Mouse (Mus musculus): ENCODE measurements at regions not wholly inside any gene's neighbourhood (a gene's known extent, or its start where the extent isn't known, plus 50 kb on each side); places are given as distances from the start of the nearest gene placed in this dataset.

- H3K4me1 ChIP-seq (ENCODE audit: control insufficient read depth, insufficient read depth, low read length): no peaks in the 10 kb centered on the region; the same call in 1 of the 2 replicates
- DNase-seq (ENCODE audit: low spot score) (no peak), ATAC-seq (ENCODE audit: insufficient read depth, low FRiP score, low TSS enrichment) (no peak)
- no peaks in the 10 kb centered on the region for H3K36me3 ChIP-seq (ENCODE audit: control insufficient read depth, insufficient read depth, low read length)
- no peak overlapping the region for H3K4me2 ChIP-seq (ENCODE audit: low read depth)
- no peaks in the 10 kb centered on the region for H3K27me3 ChIP-seq (ENCODE audit: control insufficient read depth, insufficient read depth, low read length)
- H3K4me3 ChIP-seq (ENCODE audit: low read depth, low read length): no peak overlapping the region
- no peak overlapping the region for H3K27ac ChIP-seq (ENCODE audit: low read depth, low read length)
- 76% methylated on average over 5 of the region's 5 CpGs for WGBS
- no peak overlapping the region for H3K9ac ChIP-seq (ENCODE audit: low read length)
- no peaks in the 10 kb centered on the region for H3K9me3 ChIP-seq (ENCODE audit: control insufficient read depth, low read length)
Observed at GRCm38 (mm10) chr11:32136066-32136465, 64.0 kb downstream of the Il9r start.

DNA sequence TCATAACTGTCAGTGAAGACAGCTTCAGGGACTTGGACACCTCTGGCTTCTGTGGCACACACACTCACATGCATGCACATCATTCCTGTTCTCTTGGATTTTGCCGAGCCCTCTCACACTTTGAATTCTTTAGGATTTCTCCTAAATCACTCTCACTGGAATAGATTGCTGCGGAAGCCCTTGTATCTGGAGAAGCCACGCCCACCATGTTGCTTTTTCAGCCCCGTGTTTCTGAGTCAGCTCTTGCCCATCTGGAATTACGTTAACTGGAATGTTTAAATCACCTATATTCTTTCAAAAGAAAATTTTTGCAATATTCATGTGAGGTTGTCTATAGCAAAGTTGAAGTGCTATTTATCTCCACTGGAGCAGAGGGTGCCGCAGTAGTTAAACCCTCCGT is 66.1 kb downstream of the Il9r start:
- ATAC-seq (ENCODE audit: insufficient read depth, low FRiP score, low TSS enrichment) (no peak), DNase-seq (ENCODE audit: low spot score) (no peak)
- Histone ChIP-seq H3K36me3 (ENCODE audit: control insufficient read depth, insufficient read depth, low read length) (no peaks in the 10 kb centered on the region), H3K4me1 (ENCODE audit: control insufficient read depth, insufficient read depth, low read length) (no peaks in the 10 kb centered on the region; the same call in 1 of the 2 replicates), H3K9me3 (ENCODE audit: control insufficient read depth, low read length) (no peaks in the 10 kb centered on the region), H3K27me3 (ENCODE audit: control insufficient read depth, insufficient read depth, low read length) (no peaks in the 10 kb centered on the region), H3K9ac (ENCODE audit: low read length) (no peak overlapping the region), H3K27ac (ENCODE audit: low read depth, low read length) (no peak overlapping the region), H3K4me3 (ENCODE audit: low read depth, low read length) (no peak overlapping the region), H3K4me2 (ENCODE audit: low read depth) (no peak overlapping the region)
- 83% methylated on average over 7 of the region's 7 CpGs for WGBS

- 78% methylated on average over 3 of the region's 3 CpGs for WGBS
- no peaks in the 10 kb centered on the region for H3K9me3 ChIP-seq (ENCODE audit: control insufficient read depth, low read length)
- DNase-seq (ENCODE audit: low spot score): no peak
- H3K27ac ChIP-seq (ENCODE audit: low read depth, low read length): no peak overlapping the region
- no peaks in the 10 kb centered on the region for H3K4me1 ChIP-seq (ENCODE audit: control insufficient read depth, insufficient read depth, low read length)
- H3K36me3 ChIP-seq (ENCODE audit: control insufficient read depth, insufficient read depth, low read length): no peaks in the 10 kb centered on the region
- no peak for ATAC-seq (ENCODE audit: insufficient read depth, low FRiP score, low TSS enrichment)
- H3K9ac ChIP-seq (ENCODE audit: low read length): no peak overlapping the region
- no peak overlapping the region for H3K4me2 ChIP-seq (ENCODE audit: low read depth)
- no peak overlapping the region for H3K4me3 ChIP-seq (ENCODE audit: low read depth, low read length)
- no peaks in the 10 kb centered on the region for H3K27me3 ChIP-seq (ENCODE audit: control insufficient read depth, insufficient read depth, low read length)
Observed at GRCm38 (mm10) chr11:32132008-32132615, 68.0 kb downstream of the Il9r start.

- H3K27me3 ChIP-seq (ENCODE audit: control insufficient read depth, insufficient read depth, low read length): no peaks in the 10 kb centered on the region
- no peak overlapping the region for H3K9ac ChIP-seq (ENCODE audit: low read length)
- no peaks in the 10 kb centered on the region for H3K36me3 ChIP-seq (ENCODE audit: control insufficient read depth, insufficient read depth, low read length)
- no peak overlapping the region for H3K27ac ChIP-seq (ENCODE audit: low read depth, low read length)
- H3K9me3 ChIP-seq (ENCODE audit: control insufficient read depth, low read length): no peaks in the 10 kb centered on the region
- ATAC-seq (ENCODE audit: insufficient read depth, low FRiP score, low TSS enrichment) (no peak), DNase-seq (ENCODE audit: low spot score) (no peak)
- no peaks in the 10 kb centered on the region for H3K4me1 ChIP-seq (ENCODE audit: control insufficient read depth, insufficient read depth, low read length)
- no peak overlapping the region for H3K4me3 ChIP-seq (ENCODE audit: low read depth, low read length)
- 61% methylated on average over 7 of the region's 7 CpGs for WGBS
- H3K4me2 ChIP-seq (ENCODE audit: low read depth): no peak overlapping the region
Observed at GRCm38 (mm10) chr11:32128551-32128950, 71.5 kb downstream of the Il9r start.

GRCm38 (mm10) chr11:32128018-32128417 is 72.1 kb downstream of the Il9r start:
- 75% methylated on average over 3 of the region's 3 CpGs for WGBS
- no peaks in the 10 kb centered on the region for H3K9me3 ChIP-seq (ENCODE audit: control insufficient read depth, low read length)
- no peaks in the 10 kb centered on the region for H3K4me1 ChIP-seq (ENCODE audit: control insufficient read depth, insufficient read depth, low read length)
- no peak for ATAC-seq (ENCODE audit: insufficient read depth, low FRiP score, low TSS enrichment)
- H3K36me3 ChIP-seq (ENCODE audit: control insufficient read depth, insufficient read depth, low read length): no peaks in the 10 kb centered on the region
- no peak for DNase-seq (ENCODE audit: low spot score)
- H3K4me3 ChIP-seq (ENCODE audit: low read depth, low read length): no peak overlapping the region
- no peaks in the 10 kb centered on the region for H3K27me3 ChIP-seq (ENCODE audit: control insufficient read depth, insufficient read depth, low read length)
- no peak overlapping the region for H3K27ac ChIP-seq (ENCODE audit: low read depth, low read length)
- H3K4me2 ChIP-seq (ENCODE audit: low read depth): no peak overlapping the region
- H3K9ac ChIP-seq (ENCODE audit: low read length): no peak overlapping the region

DNA sequence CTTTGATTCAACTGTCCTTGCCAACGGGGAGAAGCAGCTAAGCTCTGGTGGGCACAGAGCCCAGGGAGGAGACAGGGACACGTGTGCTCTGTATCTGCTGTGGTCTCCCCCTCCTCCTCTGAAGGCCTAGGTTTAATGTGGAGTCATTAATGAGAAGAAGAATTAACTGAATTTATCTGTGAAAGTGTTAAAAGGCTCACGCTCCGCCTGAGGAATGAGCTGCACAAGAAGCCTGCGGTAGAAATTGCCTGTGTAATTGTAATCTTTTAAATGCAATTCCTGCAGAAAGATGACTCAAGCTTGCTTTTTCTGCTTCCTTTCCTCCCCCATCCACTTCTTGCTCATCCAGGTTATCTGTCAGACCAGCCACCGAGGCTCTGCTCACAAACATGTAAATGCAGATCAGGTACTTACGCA is 72.7 kb downstream of the Il9r start:
- Histone ChIP-seq H3K4me1 (ENCODE audit: control insufficient read depth, insufficient read depth, low read length) (no peaks in the 10 kb centered on the region), H3K9me3 (ENCODE audit: control insufficient read depth, low read length) (no peaks in the 10 kb centered on the region), H3K4me2 (ENCODE audit: low read depth) (no peak overlapping the region), H3K9ac (ENCODE audit: low read length) (no peak overlapping the region), H3K4me3 (ENCODE audit: low read depth, low read length) (no peak overlapping the region), H3K27ac (ENCODE audit: low read depth, low read length) (no peak overlapping the region), H3K36me3 (ENCODE audit: control insufficient read depth, insufficient read depth, low read length) (no peaks in the 10 kb centered on the region), H3K27me3 (ENCODE audit: control insufficient read depth, insufficient read depth, low read length) (no peaks in the 10 kb centered on the region)
- DNase-seq (ENCODE audit: low spot score) (no peak), ATAC-seq (ENCODE audit: insufficient read depth, low FRiP score, low TSS enrichment) (no peak)
- 81% methylated on average over 7 of the region's 7 CpGs for WGBS

DNA sequence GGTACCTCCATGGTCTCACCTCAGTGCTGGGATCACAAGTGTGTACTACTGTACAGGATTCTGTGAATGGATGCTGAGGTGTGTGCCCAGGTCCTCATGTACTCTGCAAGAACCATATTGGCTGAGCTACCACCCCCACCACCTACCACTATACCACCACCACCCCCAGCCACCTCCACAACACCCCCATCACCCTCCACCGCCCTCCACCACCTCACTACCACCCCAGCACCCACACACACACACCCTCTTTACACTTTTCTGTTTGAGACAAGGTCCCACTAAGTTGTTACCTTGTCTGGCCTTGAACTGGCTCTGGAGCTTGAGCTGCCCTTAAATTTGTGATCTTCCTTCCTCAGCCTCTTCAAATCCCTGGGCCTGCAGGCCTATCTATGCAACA is 73.3 kb downstream of the Il9r start:
- Histone ChIP-seq H3K27ac (ENCODE audit: low read depth, low read length) (no peak overlapping the region), H3K4me3 (ENCODE audit: low read depth, low read length) (no peak overlapping the region), H3K4me2 (ENCODE audit: low read depth) (no peak overlapping the region), H3K4me1 (ENCODE audit: control insufficient read depth, insufficient read depth, low read length) (no peaks in the 10 kb centered on the region), H3K36me3 (ENCODE audit: control insufficient read depth, insufficient read depth, low read length) (no peaks in the 10 kb centered on the region), H3K27me3 (ENCODE audit: control insufficient read depth, insufficient read depth, low read length) (no peaks in the 10 kb centered on the region), H3K9me3 (ENCODE audit: control insufficient read depth, low read length) (no peaks in the 10 kb centered on the region), H3K9ac (ENCODE audit: low read length) (no peak overlapping the region)
- ATAC-seq (ENCODE audit: insufficient read depth, low FRiP score, low TSS enrichment): no peak
- 83% methylated on average over 1 of the region's 1 CpGs for WGBS
- DNase-seq (ENCODE audit: low spot score): no peak

- no peaks in the 10 kb centered on the region for H3K9me3 ChIP-seq (ENCODE audit: control insufficient read depth, low read length)
- no peak overlapping the region for H3K9ac ChIP-seq (ENCODE audit: low read length)
- WGBS: 72% methylated on average over 5 of the region's 5 CpGs
- no peak overlapping the region for H3K4me3 ChIP-seq (ENCODE audit: low read depth, low read length)
- no peaks in the 10 kb centered on the region for H3K36me3 ChIP-seq (ENCODE audit: control insufficient read depth, insufficient read depth, low read length)
- no peak for DNase-seq (ENCODE audit: low spot score)
- H3K27ac ChIP-seq (ENCODE audit: low read depth, low read length): no peak overlapping the region
- no peaks in the 10 kb centered on the region for H3K4me1 ChIP-seq (ENCODE audit: control insufficient read depth, insufficient read depth, low read length)
- ATAC-seq (ENCODE audit: insufficient read depth, low FRiP score, low TSS enrichment): no peak
- H3K27me3 ChIP-seq (ENCODE audit: control insufficient read depth, insufficient read depth, low read length): no peaks in the 10 kb centered on the region
- no peak overlapping the region for H3K4me2 ChIP-seq (ENCODE audit: low read depth)
Observed at GRCm38 (mm10) chr11:32126311-32126698, 73.8 kb downstream of the Il9r start.

GRCm38 (mm10) chr11:32125586-32126310 is 74.3 kb downstream of the Il9r start:
- Histone ChIP-seq H3K4me1 (ENCODE audit: control insufficient read depth, insufficient read depth, low read length) (no peaks in the 10 kb centered on the region), H3K9me3 (ENCODE audit: control insufficient read depth, low read length) (no peaks in the 10 kb centered on the region), H3K27ac (ENCODE audit: low read depth, low read length) (no peak overlapping the region), H3K27me3 (ENCODE audit: control insufficient read depth, insufficient read depth, low read length) (no peaks in the 10 kb centered on the region), H3K4me2 (ENCODE audit: low read depth) (no peak overlapping the region), H3K4me3 (ENCODE audit: low read depth, low read length) (no peak overlapping the region), H3K36me3 (ENCODE audit: control insufficient read depth, insufficient read depth, low read length) (no peaks in the 10 kb centered on the region), H3K9ac (ENCODE audit: low read length) (no peak overlapping the region)
- ATAC-seq (ENCODE audit: insufficient read depth, low FRiP score, low TSS enrichment) (no peak), DNase-seq (ENCODE audit: low spot score) (no peak)
- WGBS: 66% methylated on average over 11 of the region's 11 CpGs

Measured in neural tube, embryonic 11.5 days (tissue).